Mouse (Mus musculus): Measurements from ENCODE around the gene 6030408B16Rik. TPM values are rescaled to one million over a fixed set of nuclear protein-coding genes. Genes with fewer than 3 reads are reported as not detected.

The 6030408B16Rik gene
- polyA plus RNA-seq, 1 experiment from 2014 or later: 0.25 TPM

Other genes starting within 250 kb of the 6030408B16Rik start
- gene Gm47841, start 245.8 kb upstream of the 6030408B16Rik start, polyA plus RNA-seq (2014; fragmentation: Nextera tagmentation; extraction: Ambion mirVana): not detected in 2 replicates
- gene Fignl2, start 214.6 kb upstream of the 6030408B16Rik start, polyA plus RNA-seq (2014; fragmentation: Nextera tagmentation; extraction: Ambion mirVana): 0.09 TPM in 1 of 2 replicates, not detected in the other
- gene Ankrd33, start 177.5 kb upstream of the 6030408B16Rik start, polyA plus RNA-seq (2014; fragmentation: Nextera tagmentation; extraction: Ambion mirVana): not detected in 2 replicates
- 4.1 and 4.2 TPM in 2 replicates for gene Acvrl1, start 164.7 kb upstream of the 6030408B16Rik start, polyA plus RNA-seq (2014; fragmentation: Nextera tagmentation; extraction: Ambion mirVana)
- 24.7 and 33.5 TPM in 2 replicates for gene Acvr1b, start 119.1 kb upstream of the 6030408B16Rik start, polyA plus RNA-seq (2014; fragmentation: Nextera tagmentation; extraction: Ambion mirVana)
- gene Grasp, start 69.0 kb upstream of the 6030408B16Rik start, polyA plus RNA-seq (2014; fragmentation: Nextera tagmentation; extraction: Ambion mirVana): 0.93 and 1.0 TPM in 2 replicates
- gene Nr4a1, start 38.9 kb upstream of the 6030408B16Rik start, polyA plus RNA-seq (2014; fragmentation: Nextera tagmentation; extraction: Ambion mirVana): 2.1 and 2.9 TPM in 2 replicates
- gene Atg101, start 8.9 kb upstream of the 6030408B16Rik start, polyA plus RNA-seq (2014; fragmentation: Nextera tagmentation; extraction: Ambion mirVana): 82.3 and 83.1 TPM in 2 replicates
- not detected in 2 replicates for gene Krt80, start 77.0 kb downstream of the 6030408B16Rik start, polyA plus RNA-seq (2014; fragmentation: Nextera tagmentation; extraction: Ambion mirVana)
- 0.66 and 0.75 TPM in 2 replicates for gene Krt7, start 117.8 kb downstream of the 6030408B16Rik start, polyA plus RNA-seq (2014; fragmentation: Nextera tagmentation; extraction: Ambion mirVana)
- gene Krt87, start 145.6 kb downstream of the 6030408B16Rik start, polyA plus RNA-seq (2014; fragmentation: Nextera tagmentation; extraction: Ambion mirVana): 0.12 TPM in 1 of 2 replicates, not detected in the other
- gene Krt88, start 154.5 kb downstream of the 6030408B16Rik start, polyA plus RNA-seq (2014; fragmentation: Nextera tagmentation; extraction: Ambion mirVana): not detected in 2 replicates
- not detected in 2 replicates for gene Krt81, start 170.5 kb downstream of the 6030408B16Rik start, polyA plus RNA-seq (2014; fragmentation: Nextera tagmentation; extraction: Ambion mirVana)
- gene Krt86, start 180.3 kb downstream of the 6030408B16Rik start, polyA plus RNA-seq (2014; fragmentation: Nextera tagmentation; extraction: Ambion mirVana): not detected in 2 replicates
- gene Krt83, start 198.3 kb downstream of the 6030408B16Rik start, polyA plus RNA-seq (2014; fragmentation: Nextera tagmentation; extraction: Ambion mirVana): not detected in 2 replicates
- gene Gm49425, start 224.0 kb downstream of the 6030408B16Rik start, polyA plus RNA-seq (2014; fragmentation: Nextera tagmentation; extraction: Ambion mirVana): not detected in 2 replicates
- gene Krt84, start 239.6 kb downstream of the 6030408B16Rik start, polyA plus RNA-seq (2014; fragmentation: Nextera tagmentation; extraction: Ambion mirVana): not detected in 2 replicates